Mouse (Mus musculus) limb, embryonic 15.5 days (tissue): ENCODE data around the gene Capn11. TPM values are rescaled to one million over a fixed set of nuclear protein-coding genes. Genes with fewer than 3 reads are reported as not detected.

Experiments
- ATAC-seq: fragments of 200-750 bp; cut with Nextera tagmentation; 2 replicates; pipeline ENCODE4 v1.8.0; 2017; ENCODE audit warnings: low read depth, moderate TSS enrichment; ENCODE audit not compliant: insufficient number of reproducible peaks, low FRiP score, low TSS enrichment
- H3K27ac ChIP-seq: fragments of 300-500 bp; sonication (generic); 2 replicates; pipeline ENCODE4 v1.5.1; 2015; ENCODE audit warnings: moderate library complexity, mild to moderate bottlenecking, inconsistent platforms
- H3K27me3 ChIP-seq: fragments of 300-500 bp; sonication (generic); 2 replicates; pipeline ENCODE4 v1.6.1; 2015; ENCODE audit warnings: inconsistent platforms
- H3K36me3 ChIP-seq: fragments of 300-500 bp; sonication (generic); 2 replicates; pipeline ENCODE4 v1.6.1; 2015; ENCODE audit warnings: inconsistent platforms
- H3K4me1 ChIP-seq: fragments of 300-500 bp; sonication (generic); 2 replicates; pipeline ENCODE4 v1.6.1; 2015; ENCODE audit warnings: inconsistent platforms
- H3K4me2 ChIP-seq: fragments of 300-500 bp; sonication (generic); 2 replicates; pipeline ENCODE4 v1.6.1; 2015; ENCODE audit warnings: mild to moderate bottlenecking, inconsistent platforms
- H3K4me3 ChIP-seq: fragments of 300-500 bp; sonication (generic); 2 replicates; pipeline ENCODE4 v1.5.1; 2015; ENCODE audit warnings: mild to moderate bottlenecking, inconsistent platforms
- H3K9ac ChIP-seq: fragments of 300-500 bp; sonication (generic); 2 replicates; pipeline ENCODE4 v1.6.1; 2015; ENCODE audit warnings: inconsistent platforms
- H3K9me3 ChIP-seq: fragments of 300-500 bp; sonication (generic); 2 replicates; pipeline ENCODE4 v1.6.1; 2016; ENCODE audit warnings: inconsistent platforms
- WGBS: fragments of 180-500 bp; shearing (Covaris S2); methylation state at CpG from one replicate; pipeline ENCODE4 v1.1.7; 2015; 5-methylcytosine and 5-hydroxymethylcytosine counted together
- polyA plus RNA-seq: library from polyadenylated mRNA; unstranded; fragments of >200 nt; fragmentation: Nextera tagmentation; extraction: Ambion mirVana; gene quantifications from 2 replicates; pipeline ENCODE4 v1.2.1, GENCODE M21; 2015

Capn11 gene
- polyA plus RNA-seq, 1 experiment from 2014 or later: 0.37 TPM

DNA sequence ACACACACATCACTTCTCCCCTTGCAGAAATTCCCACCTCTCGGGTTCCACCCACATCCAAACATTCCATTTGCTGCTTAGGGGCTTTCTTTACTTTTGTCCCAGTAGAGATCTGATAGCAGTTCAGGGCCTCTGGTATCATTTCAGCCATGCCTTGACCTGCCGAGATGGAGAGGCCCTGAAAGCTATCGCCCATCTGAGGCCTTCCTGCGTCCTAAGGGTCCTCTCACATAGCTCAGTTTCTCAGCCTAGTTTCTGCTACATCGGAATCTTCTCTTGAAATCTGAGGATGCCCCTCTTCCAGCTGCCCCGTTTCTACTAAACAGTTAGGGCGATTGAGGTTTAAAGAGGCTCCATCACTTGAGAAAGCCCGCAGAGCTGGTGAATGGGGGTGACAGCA lies 64.9 kb downstream of the Capn11 start:
- peaks cover 74% of the 10 kb centered on the region for H3K4me1 ChIP-seq
- peak overlapping the region; percentile 98 for H3K4me2 ChIP-seq
- H3K27ac ChIP-seq: no peak overlapping the region
- no peaks in the 10 kb centered on the region for H3K9me3 ChIP-seq
- H3K9ac ChIP-seq: 0 out of 2 replicates have a peak overlapping the region, but pooled peaks have one; percentile 7
- ATAC-seq: no peak
- peaks cover 11% of the 10 kb centered on the region for H3K36me3 ChIP-seq
- no peaks in the 10 kb centered on the region for H3K27me3 ChIP-seq
- WGBS: 56% methylated on average over 8 of the region's 8 CpGs
- H3K4me3 ChIP-seq: peak overlapping the region; percentile 57

DNA sequence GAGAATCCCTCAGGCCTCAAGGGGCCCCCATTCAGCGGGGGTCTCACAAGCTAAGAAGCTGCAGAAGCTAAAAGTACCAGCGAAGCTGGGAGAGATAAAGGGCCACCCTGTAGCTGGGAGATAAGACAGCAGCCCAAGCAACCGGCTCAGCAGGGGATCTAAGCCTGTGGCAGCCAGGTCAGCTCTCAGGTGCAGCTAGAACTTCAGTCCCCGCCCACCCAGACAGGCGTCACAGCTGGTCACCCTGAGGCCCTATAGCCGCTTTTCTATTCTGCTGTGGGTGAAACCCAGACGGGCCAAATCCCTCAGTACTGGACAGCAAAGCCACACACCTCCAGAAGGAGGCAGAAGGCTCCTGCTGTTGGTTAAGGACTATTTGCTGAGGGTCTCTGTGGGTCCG lies 65.6 kb downstream of the Capn11 start:
- Histone ChIP-seq H3K27ac (peak overlapping the region; percentile 77), H3K27me3 (no peaks in the 10 kb centered on the region), H3K9ac (no peak overlapping the region), H3K4me2 (peak overlapping the region; percentile 98), H3K36me3 (peaks cover 18% of the 10 kb centered on the region), H3K4me3 (peak overlapping the region; percentile 57; the same call in 1 of the 2 replicates), H3K4me1 (peaks cover 72% of the 10 kb centered on the region), H3K9me3 (no peaks in the 10 kb centered on the region)
- WGBS: 42% methylated on average over 8 of the region's 8 CpGs
- ATAC-seq: no peak

DNA sequence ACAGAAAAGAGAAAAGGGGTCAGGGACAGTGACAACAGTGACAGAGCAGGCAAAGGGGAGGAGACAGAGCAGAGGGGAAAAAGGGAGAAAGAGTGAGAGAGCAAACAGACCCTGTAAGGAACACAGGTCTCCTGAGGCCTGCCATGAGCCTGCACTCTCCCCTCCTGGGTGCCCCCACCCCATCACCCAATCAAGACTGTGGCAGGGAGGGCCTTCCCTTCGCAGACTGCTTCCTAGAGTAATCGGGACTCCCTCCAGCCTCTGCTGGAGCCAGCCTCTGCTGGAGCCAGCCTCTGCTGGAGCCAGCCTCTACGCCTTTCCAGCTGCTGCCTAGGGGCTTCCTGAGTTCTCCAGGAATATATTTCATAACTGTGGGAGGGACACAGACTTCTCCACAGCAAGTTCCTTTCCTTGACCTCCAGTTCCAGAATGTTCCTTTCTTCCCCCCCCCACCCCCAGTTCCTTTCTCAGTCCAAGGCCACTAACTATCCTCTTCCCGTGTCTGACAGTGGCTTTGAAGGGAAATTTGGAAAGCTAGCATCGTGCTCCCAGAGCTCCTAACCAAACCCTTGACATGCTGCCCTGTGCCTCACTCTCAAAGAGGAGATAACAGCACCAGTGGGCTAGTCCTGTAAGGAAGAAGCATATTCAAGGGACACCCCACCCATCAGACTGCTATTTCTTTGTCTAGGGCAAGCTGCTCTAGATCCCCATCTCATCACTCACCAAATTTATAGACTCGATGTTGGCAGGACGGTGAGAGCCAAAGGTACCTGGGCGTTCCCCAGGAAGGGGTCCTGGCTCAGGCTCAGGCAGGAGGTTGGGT lies 66.3 kb downstream of the Capn11 start:
- Histone ChIP-seq H3K4me1 (peaks cover 72% of the 10 kb centered on the region), H3K36me3 (peaks cover 23% of the 10 kb centered on the region), H3K27me3 (no peaks in the 10 kb centered on the region), H3K4me2 (peak overlapping the region; percentile 98), H3K27ac (peak overlapping the region; percentile 77), H3K9me3 (no peaks in the 10 kb centered on the region), H3K9ac (no peak overlapping the region), H3K4me3 (peak overlapping the region; percentile 21)
- 38% methylated on average over 8 of the region's 8 CpGs for WGBS
- ATAC-seq: no peak

GRCm38 (mm10) chr17:45591701-45592605 lies 67.2 kb downstream of the Capn11 start:
- ATAC-seq: no peak
- Histone ChIP-seq H3K4me3 (peak overlapping the region; percentile 21), H3K4me1 (peaks cover 69% of the 10 kb centered on the region), H3K9ac (no peak overlapping the region), H3K4me2 (peak overlapping the region; percentile 98), H3K36me3 (peaks cover 29% of the 10 kb centered on the region), H3K9me3 (no peaks in the 10 kb centered on the region), H3K27ac (peak overlapping the region; percentile 77), H3K27me3 (no peaks in the 10 kb centered on the region)
- 45% methylated on average over 16 of the region's 16 CpGs for WGBS

DNA sequence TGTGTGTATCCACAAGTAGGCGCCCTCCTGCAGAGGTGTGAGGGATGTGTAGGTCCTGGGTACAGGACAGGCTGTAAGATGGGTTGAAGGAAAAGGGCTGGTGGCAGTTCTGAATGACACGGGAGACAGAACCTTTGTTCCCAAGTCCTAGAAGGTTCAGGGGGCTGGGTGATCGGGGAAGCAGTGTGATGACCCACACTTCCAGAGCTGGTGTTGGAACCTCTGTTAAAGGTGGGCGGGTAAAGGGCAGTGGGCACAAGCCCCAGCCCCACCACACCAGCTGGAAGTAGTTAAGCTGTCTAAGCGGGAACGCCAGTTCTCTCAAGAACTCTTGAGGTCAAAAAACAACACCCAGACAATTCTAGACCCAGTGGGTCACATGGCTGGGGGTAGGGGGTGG lies 68.7 kb downstream of the Capn11 start:
- Histone ChIP-seq H3K27ac (no peak overlapping the region), H3K27me3 (no peaks in the 10 kb centered on the region), H3K9ac (no peak overlapping the region), H3K4me3 (no peak overlapping the region), H3K36me3 (peaks cover 43% of the 10 kb centered on the region), H3K4me1 (peaks cover 61% of the 10 kb centered on the region), H3K4me2 (no peak overlapping the region), H3K9me3 (no peaks in the 10 kb centered on the region)
- no peak for ATAC-seq
- 64% methylated on average over 6 of the region's 6 CpGs for WGBS

DNA sequence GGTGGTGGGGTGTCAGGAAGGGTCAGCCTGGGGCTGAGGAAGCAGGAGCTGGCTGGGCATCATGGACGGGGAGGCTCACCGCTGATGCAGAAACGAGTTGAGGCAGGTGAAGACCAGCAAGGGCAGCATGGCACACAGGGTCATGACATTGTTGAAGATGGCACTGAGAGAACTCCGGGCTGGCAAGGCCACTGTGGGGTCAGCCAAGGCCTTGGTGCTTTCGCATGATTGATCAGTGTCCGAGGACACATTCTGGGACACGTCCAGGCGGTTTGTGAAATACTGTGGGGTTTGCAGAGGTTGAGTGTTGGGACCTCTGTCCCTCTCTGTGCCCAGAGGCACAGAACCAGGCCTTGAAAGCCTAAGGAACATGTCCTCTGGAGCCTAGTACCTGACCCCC lies 69.3 kb downstream of the Capn11 start:
- Histone ChIP-seq H3K36me3 (peaks cover 43% of the 10 kb centered on the region), H3K9ac (no peak overlapping the region), H3K4me3 (no peak overlapping the region), H3K4me1 (peaks cover 61% of the 10 kb centered on the region), H3K27me3 (no peaks in the 10 kb centered on the region), H3K9me3 (no peaks in the 10 kb centered on the region), H3K27ac (no peak overlapping the region), H3K4me2 (no peak overlapping the region)
- 89% methylated on average over 8 of the region's 8 CpGs for WGBS
- no peak for ATAC-seq

DNA sequence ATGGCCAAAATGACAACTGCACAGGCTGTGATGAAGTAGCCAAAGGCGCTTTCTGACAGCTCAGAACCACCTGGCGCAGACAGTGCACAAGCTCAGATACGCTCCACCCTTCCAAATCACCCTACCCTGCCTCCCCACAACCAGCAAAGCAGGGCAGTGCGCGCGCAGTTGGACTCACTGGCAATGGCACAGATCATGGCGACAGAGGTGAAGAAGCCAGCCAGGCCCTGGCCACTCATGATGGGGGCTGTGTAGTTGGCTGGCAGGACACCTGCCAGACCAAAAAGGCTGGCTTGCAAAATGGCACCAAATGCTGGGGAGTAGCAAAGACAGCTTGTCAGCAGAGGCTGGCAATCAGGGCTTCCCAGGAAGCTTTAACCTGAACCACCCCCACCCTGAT lies 69.9 kb downstream of the Capn11 start:
- peaks cover 43% of the 10 kb centered on the region for H3K36me3 ChIP-seq
- ATAC-seq: no peak
- no peaks in the 10 kb centered on the region for H3K27me3 ChIP-seq
- H3K9me3 ChIP-seq: no peaks in the 10 kb centered on the region
- H3K4me3 ChIP-seq: no peak overlapping the region
- 96% methylated on average over 7 of the region's 7 CpGs for WGBS
- H3K4me1 ChIP-seq: peaks cover 61% of the 10 kb centered on the region
- no peak overlapping the region for H3K4me2 ChIP-seq
- no peak overlapping the region for H3K9ac ChIP-seq
- H3K27ac ChIP-seq: no peak overlapping the region

DNA sequence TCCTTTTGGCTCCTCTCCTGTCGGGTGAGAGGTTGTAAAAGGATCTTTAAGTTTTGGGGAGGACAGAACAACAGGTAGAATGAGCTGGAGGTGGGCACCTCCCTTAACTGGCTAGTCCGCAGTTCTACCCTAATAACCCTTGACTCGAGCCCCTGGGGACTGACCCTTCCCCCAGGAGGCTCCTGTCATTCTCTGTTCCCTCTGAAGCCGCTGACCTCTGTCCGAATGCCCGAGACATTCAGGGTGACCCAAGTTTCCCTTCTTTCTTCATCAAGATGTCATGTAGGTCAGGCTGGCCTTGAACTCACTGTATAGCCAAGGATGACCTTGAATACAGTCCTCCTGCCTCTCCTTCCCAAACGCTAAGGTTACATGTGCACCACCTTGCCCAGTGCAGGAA lies 70.8 kb downstream of the Capn11 start:
- Histone ChIP-seq H3K27me3 (no peaks in the 10 kb centered on the region), H3K27ac (no peak overlapping the region), H3K36me3 (peaks cover 43% of the 10 kb centered on the region), H3K4me1 (peaks cover 60% of the 10 kb centered on the region), H3K9me3 (no peaks in the 10 kb centered on the region), H3K4me2 (no peak overlapping the region), H3K9ac (no peak overlapping the region), H3K4me3 (no peak overlapping the region)
- WGBS: 89% methylated on average over 6 of the region's 7 CpGs
- no peak for ATAC-seq

DNA sequence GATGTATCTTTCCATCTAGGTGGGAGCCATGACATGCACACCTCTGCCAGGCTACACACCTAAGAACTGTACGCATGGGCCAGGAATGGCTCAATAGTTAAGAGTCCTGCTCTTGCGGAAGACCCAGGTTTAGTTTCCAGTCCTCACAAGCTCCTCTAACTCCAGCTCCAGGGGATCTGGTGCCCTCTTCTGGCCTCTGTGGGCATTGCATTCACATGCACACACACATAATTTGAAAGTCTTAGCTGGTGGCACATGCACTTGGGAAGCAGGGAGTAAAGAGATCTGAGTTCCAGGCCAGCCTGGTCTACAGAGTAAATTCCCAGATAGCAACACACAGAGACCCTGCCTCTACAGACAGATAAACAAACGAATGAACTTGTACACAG lies 72.7 kb downstream of the Capn11 start:
- 94% methylated on average over 3 of the region's 3 CpGs for WGBS
- Histone ChIP-seq H3K4me2 (no peak overlapping the region), H3K4me1 (peaks cover 48% of the 10 kb centered on the region), H3K9me3 (no peaks in the 10 kb centered on the region), H3K4me3 (no peak overlapping the region), H3K36me3 (peaks cover 43% of the 10 kb centered on the region), H3K9ac (no peak overlapping the region), H3K27ac (no peak overlapping the region), H3K27me3 (no peaks in the 10 kb centered on the region)
- no peak for ATAC-seq

DNA sequence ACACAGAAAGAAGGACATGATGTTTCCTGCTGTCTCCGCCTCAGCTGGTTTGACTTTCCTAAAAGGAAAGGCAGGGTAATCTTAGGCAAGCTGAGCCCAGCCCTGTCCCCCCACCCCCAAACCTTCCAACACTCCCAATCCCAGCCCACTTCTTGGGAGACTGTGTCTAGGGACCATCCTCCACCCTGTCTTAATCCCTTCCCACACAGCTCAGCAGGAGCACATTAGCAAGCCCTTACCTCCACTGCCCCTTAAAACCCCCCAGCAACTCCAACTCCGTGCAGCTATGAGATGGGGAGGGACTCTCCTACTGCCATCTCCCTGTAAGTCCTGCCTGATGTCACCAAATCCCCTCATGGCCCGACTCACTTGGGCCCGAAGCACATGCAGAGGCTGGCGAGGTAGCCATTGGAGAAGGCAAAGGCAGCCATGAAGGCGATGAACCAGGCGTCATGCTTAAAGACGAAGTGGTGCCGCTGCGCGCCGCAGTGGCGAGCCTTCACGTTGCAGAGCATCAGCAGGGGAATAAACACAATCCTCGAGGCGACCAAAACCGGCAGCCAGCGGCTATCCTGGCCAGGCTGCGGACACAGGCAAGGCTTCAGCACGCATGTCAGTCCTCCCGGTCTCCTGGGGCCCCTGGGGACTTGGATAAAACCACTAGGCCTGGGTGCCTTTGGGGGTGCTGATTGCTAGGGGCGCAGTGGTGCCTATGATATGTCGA lies 73.2 kb downstream of the Capn11 start:
- ATAC-seq: no peak
- no peak overlapping the region for H3K4me2 ChIP-seq

GRCm38 (mm10) chr17:45584939-45585678 lies 74.0 kb downstream of the Capn11 start:
- 34% methylated on average over 14 of the region's 14 CpGs for WGBS
- Histone ChIP-seq H3K4me2 (0 out of 2 replicates have a peak overlapping the region, but pooled peaks have one; percentile 14), H3K4me3 (no peak overlapping the region; the same call in 1 of the 2 replicates)

More for the DNA sequence above, 73.2 kb downstream of the Capn11 start:
- Histone ChIP-seq H3K27ac (peak overlapping the region; percentile 89), H3K4me1 (peaks cover 46% of the 10 kb centered on the region), H3K9me3 (no peaks in the 10 kb centered on the region), H3K9ac (no peak overlapping the region), H3K36me3 (peaks cover 43% of the 10 kb centered on the region), H3K27me3 (no peaks in the 10 kb centered on the region), H3K4me3 (no peak overlapping the region)
- 78% methylated on average over 23 of the region's 23 CpGs for WGBS

More at GRCm38 (mm10) chr17:45584939-45585678, 74.0 kb downstream of the Capn11 start:
- H3K4me1 ChIP-seq: peaks cover 42% of the 10 kb centered on the region
- H3K9me3 ChIP-seq: no peaks in the 10 kb centered on the region
- ATAC-seq: peak; percentile 53; the same call in 1 of the 2 replicates
- H3K36me3 ChIP-seq: peaks cover 41% of the 10 kb centered on the region
- no peaks in the 10 kb centered on the region for H3K27me3 ChIP-seq
- no peak overlapping the region for H3K9ac ChIP-seq
- peak overlapping the region; percentile 89 for H3K27ac ChIP-seq
